Comparison of ENCODE assay signal across 17 mouse cellular contexts in the genomic region with DNA sequence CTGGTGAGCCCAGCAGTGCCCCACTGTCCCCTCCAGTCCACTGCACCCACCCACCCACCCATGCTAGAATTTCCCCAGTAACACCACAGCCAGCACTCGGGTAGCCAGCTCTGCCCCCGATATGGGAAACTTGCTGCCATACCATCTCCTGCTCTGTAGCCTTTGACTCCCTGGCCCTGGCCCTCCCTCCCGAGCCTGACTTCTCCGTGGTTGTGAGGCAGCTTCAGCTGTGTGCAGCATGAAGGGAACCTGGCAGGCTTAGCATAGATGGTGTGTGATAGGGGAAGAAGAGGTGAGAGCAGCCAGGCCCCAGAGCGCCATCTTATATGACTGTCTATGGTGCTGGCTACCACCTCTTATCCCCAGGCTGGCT. TPM values are rescaled to one million over a fixed set of nuclear protein-coding genes. Genes with fewer than 3 reads are reported as not detected.
DNase-seq lines count a peak whose midpoint lies in the region; ATAC-seq and TF ChIP-seq lines count a peak whose summit lies in the region.
"Had no signal": no experiment of that assay in that cellular context is flagged by ENCODE, and none has a peak within 500 bp of the region (broad histone marks: within the 10 kb centered on the region; RNA-seq: fewer than 3 reads in every experiment).

No protein-coding gene starts in this region.

- 0 out of 2 replicates have a peak, but pooled peaks have one; percentile 3 for TF ChIP-seq POLR2A in heart, adult 2 months (IDR thresholded peaks at IDR 0.05; ENCODE audit: insufficient read depth, low read depth, low read length)
- TF ChIP-seq POLR2A in kidney, adult 2 months (IDR thresholded peaks at IDR 0.05; ENCODE audit: low read depth, low read length) = no peak

- 34% methylated on average over 5 of the region's 5 CpGs for WGBS in heart, adult 2 months
- 54% methylated on average over 5 of the region's 5 CpGs for WGBS in kidney, adult 2 months
- 44% methylated on average over 5 of the region's 5 CpGs for WGBS in lung, postnatal 0 days
- 68% methylated on average over 5 of the region's 5 CpGs for WGBS in stomach, embryonic 15.5 days

- TF ChIP-seq EP300 in heart, adult 2 months (IDR thresholded peaks at IDR 0.05; ENCODE audit: insufficient read depth, low read depth, low read length) = no peak
- no peak for TF ChIP-seq EP300 in lung, postnatal 0 days (IDR thresholded peaks at IDR 0.05)

- no peak for ATAC-seq in lung, postnatal 0 days
- ATAC-seq in stomach, embryonic 15.5 days (ENCODE audit: insufficient read depth, low FRiP score, low read depth) = no peak

- H3K27me3 ChIP-seq in heart, adult 2 months (ENCODE audit: control insufficient read depth, insufficient read depth, low read length) = no peaks in the 10 kb centered on the region
- H3K27me3 ChIP-seq in kidney, adult 2 months (replicated peaks; ENCODE audit: control insufficient read depth, insufficient read depth, low read length) = no peaks in the 10 kb centered on the region
- no peaks in the 10 kb centered on the region for H3K27me3 ChIP-seq in lung, postnatal 0 days (replicated peaks; ENCODE audit: insufficient read depth, low read length)
- H3K27me3 ChIP-seq in stomach, embryonic 15.5 days (replicated peaks) = no peaks in the 10 kb centered on the region

- H3K4me3 ChIP-seq in heart, adult 2 months = no peak overlapping the region; the same call in 1 of the 2 replicates
- no peak overlapping the region for H3K4me3 ChIP-seq in kidney, adult 2 months (ENCODE audit: insufficient read depth, low read depth, low read length)
- H3K4me3 ChIP-seq in lung, postnatal 0 days (ENCODE audit: low read depth, low read length) = no peak overlapping the region
- H3K4me3 ChIP-seq in stomach, embryonic 15.5 days (replicated peaks) = no peak overlapping the region
- H3K4me3 ChIP-seq: megakaryocyte, embryonic 14.5 days had no signal

- DNase-seq in heart, adult 2 months = peak in 1 of 2 experiments; percentile 36
- no peak for DNase-seq in heart, postnatal 10 days
- DNase-seq in kidney, adult 2 months = no peak
- DNase-seq in kidney, adult 11 months = no peak
- no peak for DNase-seq in lung, postnatal 0 days (ENCODE audit: low spot score)
- DNase-seq in lung, postnatal 25 days (ENCODE audit: low spot score) = no peak
- DNase-seq in right cerebral cortex, adult 2 months (ENCODE audit: low spot score in 2 of 2) = no peak
- DNase-seq: adrenal gland, postnatal 25 days; layer of hippocampus, postnatal 36 days; right cerebral cortex, postnatal 14 days; thymus, postnatal 4 days had no signal

- no peak overlapping the region for H3K4me2 ChIP-seq in lung, postnatal 0 days (replicated peaks; ENCODE audit: low read depth, low read length)
- H3K4me2 ChIP-seq in stomach, embryonic 15.5 days = no peak overlapping the region

- peaks cover 29% of the 10 kb centered on the region for H3K4me1 ChIP-seq in heart, adult 2 months (ENCODE audit: control insufficient read depth, insufficient read depth, low read length)
- H3K4me1 ChIP-seq in kidney, adult 2 months (ENCODE audit: control insufficient read depth, insufficient read depth, low read length) = 0 out of 2 replicates have a peak, but pooled peaks cover 2% of the 10 kb centered on the region
- H3K4me1 ChIP-seq in lung, postnatal 0 days (ENCODE audit: insufficient read depth, low read depth, low read length) = peaks cover 7% of the 10 kb centered on the region; the same call in 1 of the 2 replicates
- H3K4me1 ChIP-seq in stomach, embryonic 15.5 days = 0 out of 2 replicates have a peak, but pooled peaks cover 4% of the 10 kb centered on the region

- peak overlapping the region; percentile 77 for H3K27ac ChIP-seq in heart, adult 2 months
- H3K27ac ChIP-seq in kidney, adult 2 months (ENCODE audit: insufficient read depth, low read depth, low read length) = peak overlapping the region; percentile 28; the same call in 1 of the 2 replicates
- peak overlapping the region; percentile 55 for H3K27ac ChIP-seq in lung, postnatal 0 days (ENCODE audit: low read length)
- H3K27ac ChIP-seq in stomach, embryonic 15.5 days = 0 out of 2 replicates have a peak overlapping the region, but pooled peaks have one; percentile 13

- no peak for TF ChIP-seq CTCF in heart, adult 2 months (IDR thresholded peaks at IDR 0.05)
- TF ChIP-seq CTCF in kidney, adult 2 months (conservative IDR thresholded peaks at IDR 0.05; ENCODE audit: insufficient read depth, insufficient read length, low read depth, low read length) = no peak
- TF ChIP-seq CTCF in lung, postnatal 0 days (IDR thresholded peaks at IDR 0.05) = no peak

- intact Hi-C loops in heart, adult 2 months (cut with DNase I) = loop anchor here (2.0 kb wide), 1 partner anchor 16 kb away; no protein-coding TSS in a partner anchor
- intact Hi-C loops in heart, postnatal 10 days (cut with DNase I) = loop anchor here (2.0 kb wide), 1 partner anchor 16 kb away; no protein-coding TSS in a partner anchor

- H3K9ac ChIP-seq in heart, adult 2 months (ENCODE audit: low read depth, low read length) = peak overlapping the region; percentile 22; the same call in 1 of the 2 replicates
- H3K9ac ChIP-seq in lung, postnatal 0 days (replicated peaks; ENCODE audit: low read depth) = no peak overlapping the region
- no peak overlapping the region for H3K9ac ChIP-seq in stomach, embryonic 15.5 days

- H3K36me3 ChIP-seq in heart, adult 2 months (ENCODE audit: control insufficient read depth, insufficient read depth, low read length) = peaks cover 30% of the 10 kb centered on the region
- H3K36me3 ChIP-seq in kidney, adult 2 months (ENCODE audit: control insufficient read depth, insufficient read depth, low read length) = no peaks in the 10 kb centered on the region
- peaks cover 7% of the 10 kb centered on the region; the same call in 1 of the 2 replicates for H3K36me3 ChIP-seq in lung, postnatal 0 days (ENCODE audit: insufficient read depth, low read length)
- peaks cover 21% of the 10 kb centered on the region for H3K36me3 ChIP-seq in stomach, embryonic 15.5 days

- no peaks in the 10 kb centered on the region for H3K9me3 ChIP-seq in lung, postnatal 0 days (ENCODE audit: low read length)
- H3K9me3 ChIP-seq in stomach, embryonic 15.5 days = no peaks in the 10 kb centered on the region
- H3K9me3 ChIP-seq: megakaryocyte, embryonic 14.5 days had no signal

- H3K79me2 ChIP-seq in heart, adult 2 months (replicated peaks; ENCODE audit: control insufficient read depth, insufficient read depth, low read length) = no peaks in the 10 kb centered on the region

RNA-seq across cellular contexts. Expression of gene Gm11037, which starts 7.2 kb away (rescaled TPM):
- not detected for total RNA-seq in heart, adult 2 months (2021)
- not detected in 2 replicates for polyA plus RNA-seq in heart, adult 2 months (2012; rRNA removed)
- not detected for total RNA-seq in heart, postnatal 10 days (2021)
- polyA plus RNA-seq in kidney, adult 2 months (2012; rRNA removed) = not detected in 2 replicates
- polyA plus RNA-seq in lung, postnatal 0 days (2015; fragmentation: Nextera tagmentation; extraction: Ambion mirVana) = not detected in 2 replicates
- not detected in 2 replicates for polyA plus RNA-seq in stomach, embryonic 15.5 days (2015; fragmentation: Nextera tagmentation; extraction: Ambion mirVana)
- total RNA-seq: adrenal gland, postnatal 25 days; ES-E14; layer of hippocampus, postnatal 36 days; neutrophil, adult 5-6 weeks had no signal
- polyA plus RNA-seq: gonadal fat pad, adult 2 months; limb, embryonic 14.5 days had no signal

RNA-seq across cellular contexts. Expression of gene Hspa12b, which starts 13.4 kb away (rescaled TPM):
- total RNA-seq in heart, adult 2 months (2021) = 10 to 100 TPM; 29.7 to 31.4 TPM
- 21.9 and 27.8 TPM in 2 replicates for polyA plus RNA-seq in heart, adult 2 months (2012; rRNA removed)
- total RNA-seq in heart, postnatal 10 days (2021) = 10 to 100 TPM; 44.1 to 52.4 TPM
- polyA plus RNA-seq in kidney, adult 2 months (2012; rRNA removed) = 7.8 and 8.4 TPM in 2 replicates
- polyA plus RNA-seq in lung, postnatal 0 days (2015; fragmentation: Nextera tagmentation; extraction: Ambion mirVana) = 16.7 and 17.9 TPM in 2 replicates
- 16.9 TPM in 2 replicates for polyA plus RNA-seq in stomach, embryonic 15.5 days (2015; fragmentation: Nextera tagmentation; extraction: Ambion mirVana)
- total RNA-seq: neutrophil, adult 5-6 weeks had no signal

RNA-seq across cellular contexts. Expression of gene 1700037H04Rik, which starts 19.4 kb away (rescaled TPM):
- total RNA-seq in heart, adult 2 months (2021) = 10 to 100 TPM in 1 of 2 experiments, 1 to 10 TPM in 1; 9.8 to 11.3 TPM
- polyA plus RNA-seq in heart, adult 2 months (2012; rRNA removed) = 33.6 and 48.9 TPM in 2 replicates
- 10 to 100 TPM; 17.9 to 21.2 TPM for total RNA-seq in heart, postnatal 10 days (2021)
- 107 and 112 TPM in 2 replicates for polyA plus RNA-seq in kidney, adult 2 months (2012; rRNA removed)
- 28.3 and 32.8 TPM in 2 replicates for polyA plus RNA-seq in lung, postnatal 0 days (2015; fragmentation: Nextera tagmentation; extraction: Ambion mirVana)
- polyA plus RNA-seq in stomach, embryonic 15.5 days (2015; fragmentation: Nextera tagmentation; extraction: Ambion mirVana) = 74.2 and 75.0 TPM in 2 replicates

RNA-seq across cellular contexts. Expression of gene Cenpb, which starts 39.3 kb away (rescaled TPM):
- total RNA-seq in heart, adult 2 months (2021) = 10 to 100 TPM; 71.9 to 92.6 TPM
- 57.1 and 58.5 TPM in 2 replicates for polyA plus RNA-seq in heart, adult 2 months (2012; rRNA removed)
- total RNA-seq in heart, postnatal 10 days (2021) = 10 to 100 TPM; 71.0 to 75.9 TPM
- polyA plus RNA-seq in kidney, adult 2 months (2012; rRNA removed) = 95.3 and 105 TPM in 2 replicates
- polyA plus RNA-seq in lung, postnatal 0 days (2015; fragmentation: Nextera tagmentation; extraction: Ambion mirVana) = 13.2 and 14.9 TPM in 2 replicates
- 15.4 and 16.4 TPM in 2 replicates for polyA plus RNA-seq in stomach, embryonic 15.5 days (2015; fragmentation: Nextera tagmentation; extraction: Ambion mirVana)

RNA-seq across cellular contexts. Expression of gene Cdc25b, which starts 46.2 kb away (rescaled TPM):
- 10 to 100 TPM in 1 of 2 experiments, 1 to 10 TPM in 1; 4.3 to 10.3 TPM for total RNA-seq in heart, adult 2 months (2021)
- 9.8 and 12.5 TPM in 2 replicates for polyA plus RNA-seq in heart, adult 2 months (2012; rRNA removed)
- total RNA-seq in heart, postnatal 10 days (2021) = 10 to 100 TPM; 12.1 to 14.5 TPM
- 12.9 TPM in 2 replicates for polyA plus RNA-seq in kidney, adult 2 months (2012; rRNA removed)
- 36.5 and 38.7 TPM in 2 replicates for polyA plus RNA-seq in lung, postnatal 0 days (2015; fragmentation: Nextera tagmentation; extraction: Ambion mirVana)
- polyA plus RNA-seq in stomach, embryonic 15.5 days (2015; fragmentation: Nextera tagmentation; extraction: Ambion mirVana) = 57.6 and 62.6 TPM in 2 replicates

Comparison
In these comparisons a context has a peak if more than half of its experiments do, and no peak if none do; other contexts are left out.
1. H3K27ac ChIP-seq: peak in every context shown above with its lines; median percentile 77 in heart, adult 2 months; 55 in lung, postnatal 0 days; 28 in kidney, adult 2 months; 13 in stomach, embryonic 15.5 days.